Mouse (Mus musculus) ES-E14 (cell line): ENCODE data around the gene Zcchc17.

Experiments
- HCFC1 ChIP-seq: IDR thresholded peaks from 2 replicates; pipeline ENCODE4 v1.6.1; 2012; ENCODE audit warnings: low read length, inconsistent platforms, borderline replicate concordance; ENCODE audit not compliant: insufficient read depth
- MAFK ChIP-seq: IDR thresholded peaks from 2 replicates; pipeline ENCODE4 v1.6.1; 2014; ENCODE audit warnings: mild to moderate bottlenecking, low read depth, low read length, inconsistent platforms; ENCODE audit not compliant: insufficient read depth
- ZC3H11A ChIP-seq: IDR thresholded peaks from 2 replicates; pipeline ENCODE4 v1.6.1; 2012; ENCODE audit warnings: low read depth, mild to moderate bottlenecking, inconsistent platforms, low read length, borderline replicate concordance
- ZNF384 ChIP-seq: IDR thresholded peaks from 2 replicates; pipeline ENCODE4 v1.6.1; 2012; ENCODE audit warnings: low read depth, low read length, inconsistent platforms

DNA sequence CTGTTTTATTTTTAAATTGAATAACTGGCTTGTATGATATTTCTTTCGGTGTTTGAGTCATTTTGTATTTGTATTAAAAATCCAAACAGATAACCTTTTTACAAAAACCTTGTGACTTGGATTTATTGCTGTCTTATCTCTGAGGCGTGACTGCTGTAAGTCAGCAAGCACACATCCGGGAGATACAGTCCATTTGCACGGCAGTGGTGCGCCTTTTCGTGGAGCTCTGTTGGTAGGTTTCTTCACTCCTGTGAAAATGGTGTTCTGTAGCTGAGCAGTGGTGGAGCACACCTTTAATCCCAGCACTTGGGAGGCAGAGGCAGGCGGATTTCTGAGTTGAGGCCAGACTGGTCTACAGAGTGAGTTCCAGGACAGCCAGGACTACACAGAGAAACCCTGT is 30.2 kb upstream of the Zcchc17 start:
- TF ChIP-seq MAFK (no peak), ZC3H11A (no peak), ZNF384 (no peak), HCFC1 (no peak)
